Mouse (Mus musculus) midbrain, embryonic 14.5 days (tissue): ENCODE results near the gene Galnt2. TPM values are rescaled to one million over a fixed set of nuclear protein-coding genes. Genes with fewer than 3 reads are reported as not detected.

Source experiments
- ATAC-seq: fragments of 200-750 bp; cut with Nextera tagmentation; 2 replicates; pipeline ENCODE4 v1.8.0; 2017; ENCODE audit warnings: moderate number of reproducible peaks, moderate library complexity; ENCODE audit not compliant: low FRiP score, low TSS enrichment
- DNase-seq: peaks from one replicate; pipeline ENCODE4 v3.0.0-alpha.2; 2015
- H3K27ac ChIP-seq: fragments of 300-500 bp; sonication (generic); replicated peaks from 2 replicates; pipeline ENCODE4 v1.5.1; 2014; ENCODE audit warnings: mild to moderate bottlenecking, low read depth, low read length, moderate library complexity
- H3K27me3 ChIP-seq: fragments of 300-500 bp; sonication (generic); 2 replicates; pipeline ENCODE4 v1.6.1; 2014; ENCODE audit warnings: low read length, control low read depth, mixed read lengths; ENCODE audit not compliant: control insufficient read depth, insufficient read depth
- H3K36me3 ChIP-seq: fragments of 300-500 bp; sonication (generic); 2 replicates; pipeline ENCODE4 v1.6.1; 2014; ENCODE audit warnings: low read length, control low read depth; ENCODE audit not compliant: control insufficient read depth, insufficient read depth
- H3K4me1 ChIP-seq: fragments of 300-500 bp; sonication (generic); 2 replicates; pipeline ENCODE4 v1.6.1; 2014; ENCODE audit warnings: mild to moderate bottlenecking, antibody characterized with exemption, low read length, control low read depth; ENCODE audit not compliant: control insufficient read depth, insufficient read depth
- H3K4me2 ChIP-seq: fragments of 300-500 bp; sonication (generic); 2 replicates; pipeline ENCODE4 v1.6.1; 2014; ENCODE audit warnings: mild to moderate bottlenecking, low read length, moderate library complexity
- H3K4me3 ChIP-seq: fragments of 300-500 bp; sonication (generic); replicated peaks from 2 replicates; pipeline ENCODE4 v1.5.1; 2014; ENCODE audit warnings: low read depth, low read length
- H3K9ac ChIP-seq: fragments of 300-500 bp; sonication (generic); replicated peaks from 2 replicates; pipeline ENCODE4 v1.6.1; 2014; ENCODE audit warnings: mild to moderate bottlenecking, low read length, moderate library complexity
- H3K9me3 ChIP-seq: fragments of 300-500 bp; sonication (generic); 2 replicates; pipeline ENCODE4 v1.6.1; 2016; ENCODE audit warnings: low read length, control low read depth, mixed read lengths; ENCODE audit not compliant: control insufficient read depth
- WGBS: fragments of 180-500 bp; shearing (Covaris S2); extraction: QIAGEN DNeasy Blood & Tissue Kit; methylation state at CpG from one replicate; pipeline ENCODE4 v1.1.7; 2014; 5-methylcytosine and 5-hydroxymethylcytosine counted together
- polyA plus RNA-seq: library from polyadenylated mRNA; unstranded; fragments of >200 nt; fragmentation: Nextera tagmentation; extraction: Ambion mirVana; gene quantifications from 2 replicates; pipeline ENCODE4 v1.2.1, GENCODE M21; 2014

The Galnt2 gene
- polyA plus RNA-seq, 1 experiment from 2014 or later, result 70.1 TPM

DNA sequence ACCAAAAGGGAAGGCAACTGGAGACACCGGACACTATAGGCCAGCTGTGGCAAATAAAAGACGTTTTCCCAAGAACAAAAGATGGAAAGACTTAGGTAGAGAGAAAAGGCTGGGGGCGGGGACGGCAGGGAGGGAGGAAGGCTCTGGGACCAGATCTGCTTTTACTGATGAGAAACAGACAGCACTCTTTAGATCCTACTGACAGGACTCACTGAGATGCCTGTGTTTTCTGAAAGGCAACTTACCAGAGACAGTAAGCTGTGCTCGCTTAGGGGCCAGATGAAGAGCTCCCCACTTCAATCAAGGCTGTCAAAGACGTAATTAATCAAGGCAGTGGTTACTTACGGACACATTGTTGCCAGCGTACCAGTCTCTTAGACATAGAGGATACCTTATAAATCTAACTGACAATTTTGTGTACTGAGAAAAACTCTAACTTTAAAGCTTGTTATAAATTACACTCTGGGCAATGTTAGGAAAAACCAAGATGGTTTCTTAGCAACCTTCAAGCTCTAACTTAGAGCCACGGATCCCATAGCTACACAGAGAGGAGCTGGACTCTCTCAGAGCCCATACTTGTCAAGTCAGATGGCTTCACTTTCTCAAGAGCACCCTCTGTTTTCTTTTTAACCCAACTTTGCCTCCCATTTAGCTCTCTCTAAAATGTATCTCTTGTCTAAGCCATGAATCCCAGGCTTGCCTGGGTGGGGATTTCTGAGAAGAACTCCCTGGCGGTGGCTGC lies 161.3 kb downstream of the Galnt2 start:
- Histone ChIP-seq H3K9ac (no peak overlapping the region), H3K27ac (no peak overlapping the region), H3K36me3 (no peaks in the 10 kb centered on the region), H3K9me3 (no peaks in the 10 kb centered on the region), H3K4me2 (no peak overlapping the region), H3K27me3 (no peaks in the 10 kb centered on the region), H3K4me3 (no peak overlapping the region), H3K4me1 (no peaks in the 10 kb centered on the region)
- WGBS, result 58% methylated on average over 10 of the region's 10 CpGs
- ATAC-seq (no peak), DNase-seq (no peak)

DNA sequence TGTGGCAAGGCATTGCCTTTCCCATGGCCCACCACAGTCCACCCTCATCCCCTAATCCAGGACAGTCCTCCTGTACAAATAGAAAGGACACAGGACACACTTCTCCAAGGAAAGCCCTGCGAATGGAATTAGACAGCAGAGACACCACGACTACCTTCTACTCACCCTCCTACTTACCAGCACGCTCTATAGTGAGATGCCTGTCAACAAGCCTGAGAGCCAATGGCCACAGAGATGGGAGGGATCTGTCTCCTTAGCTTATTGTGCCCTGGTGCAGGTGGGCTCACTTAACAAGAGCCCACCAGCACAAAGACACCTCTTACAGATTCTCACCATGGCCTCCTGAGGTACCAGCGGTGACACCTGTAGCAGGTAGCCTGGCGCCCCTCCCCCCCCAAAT lies 161.8 kb downstream of the Galnt2 start:
- no peaks in the 10 kb centered on the region for H3K27me3 ChIP-seq
- no peak for DNase-seq
- no peak overlapping the region for H3K4me3 ChIP-seq
- H3K9ac ChIP-seq, result no peak overlapping the region
- ATAC-seq, result no peak
- H3K4me2 ChIP-seq, result no peak overlapping the region
- H3K4me1 ChIP-seq, result no peaks in the 10 kb centered on the region
- H3K27ac ChIP-seq, result no peak overlapping the region
- no peaks in the 10 kb centered on the region for H3K36me3 ChIP-seq
- no peaks in the 10 kb centered on the region for H3K9me3 ChIP-seq
- 84% methylated on average over 5 of the region's 5 CpGs for WGBS

DNA sequence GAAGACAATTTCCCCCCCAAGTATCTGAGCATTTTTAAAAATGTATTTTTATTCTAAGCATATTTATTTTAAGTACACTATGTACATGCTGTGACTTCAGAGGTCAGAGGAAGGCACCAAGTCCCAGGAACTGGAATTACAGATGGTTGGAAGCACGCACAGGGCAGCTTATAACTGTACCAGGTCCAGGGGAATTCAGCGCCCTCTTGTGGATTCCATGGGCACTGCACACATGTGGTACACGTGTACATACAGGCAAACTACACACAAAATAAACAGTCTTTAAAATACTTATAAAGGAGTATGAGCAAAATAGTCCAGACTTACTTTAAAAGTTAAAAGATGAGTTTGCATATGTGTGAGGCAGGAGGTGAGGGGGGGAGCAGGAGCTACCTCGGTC lies 162.7 kb downstream of the Galnt2 start:
- Histone ChIP-seq H3K4me1 (no peaks in the 10 kb centered on the region), H3K27me3 (no peaks in the 10 kb centered on the region), H3K36me3 (no peaks in the 10 kb centered on the region), H3K4me2 (no peak overlapping the region), H3K9ac (no peak overlapping the region), H3K27ac (no peak overlapping the region), H3K4me3 (no peak overlapping the region), H3K9me3 (no peaks in the 10 kb centered on the region)
- DNase-seq (no peak), ATAC-seq (no peak)
- WGBS, result 82% methylated on average over 4 of the region's 4 CpGs

DNA sequence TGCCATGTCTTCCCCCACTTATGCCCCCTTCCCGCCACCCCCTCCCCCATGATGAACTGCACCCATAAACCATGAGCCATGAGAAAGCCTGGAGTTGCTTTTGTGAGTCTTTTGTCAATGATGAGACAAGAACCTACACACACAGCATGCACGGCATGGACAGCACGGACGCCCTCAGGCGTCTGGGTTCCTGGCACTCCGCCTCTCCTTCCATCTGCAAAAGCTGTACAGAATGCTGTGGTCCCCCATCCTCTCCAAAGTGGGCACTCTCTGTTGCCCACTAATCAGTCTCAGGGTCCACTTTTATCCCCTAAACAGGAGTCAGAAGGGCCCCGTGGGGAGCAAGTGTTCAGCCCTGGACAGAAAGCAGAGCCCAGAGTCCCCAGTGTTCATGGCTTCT lies 163.8 kb downstream of the Galnt2 start:
- no peaks in the 10 kb centered on the region for H3K36me3 ChIP-seq
- no peak overlapping the region for H3K4me2 ChIP-seq
- DNase-seq (no peak), ATAC-seq (no peak)
- WGBS, result 86% methylated on average over 7 of the region's 7 CpGs
- H3K9ac ChIP-seq, result no peak overlapping the region
- no peaks in the 10 kb centered on the region for H3K4me1 ChIP-seq
- H3K9me3 ChIP-seq, result no peaks in the 10 kb centered on the region
- no peaks in the 10 kb centered on the region for H3K27me3 ChIP-seq
- H3K4me3 ChIP-seq, result no peak overlapping the region
- H3K27ac ChIP-seq, result no peak overlapping the region

Other genes with a start within 250 kb of the Galnt2 start
- gene Abcb10, start 248.3 kb upstream of the Galnt2 start, polyA plus RNA-seq, result 15.6 and 18.4 TPM in 2 replicates
- gene Taf5l, start 210.0 kb upstream of the Galnt2 start, polyA plus RNA-seq, result 23.3 and 29.9 TPM in 2 replicates
- gene Urb2, start 209.9 kb upstream of the Galnt2 start, polyA plus RNA-seq, result 4.0 and 5.7 TPM in 2 replicates
- 12.8 and 13.8 TPM in 2 replicates for gene Pgbd5, start 208.3 kb downstream of the Galnt2 start, polyA plus RNA-seq